Mouse (Mus musculus) hindbrain, embryonic 16.5 days (tissue): ENCODE measurements around the gene Cebpzos. TPM values are rescaled to one million over a fixed set of nuclear protein-coding genes. Genes with fewer than 3 reads are reported as not detected.

ENCODE experiments used
- ATAC-seq: fragments of 200-750 bp; cut with Nextera tagmentation; 2 replicates; pipeline ENCODE4 v1.8.0; 2017; ENCODE audit warnings: moderate TSS enrichment, moderate library complexity
- H3K27ac ChIP-seq: fragments of 300-500 bp; sonication (generic); 2 replicates; pipeline ENCODE4 v1.5.1; 2014; ENCODE audit warnings: low read depth, mild to moderate bottlenecking, control low read depth, low read length, moderate library complexity
- H3K27me3 ChIP-seq: fragments of 300-500 bp; sonication (generic); replicated peaks from 2 replicates; pipeline ENCODE4 v1.6.1; 2014; ENCODE audit warnings: low read length; ENCODE audit not compliant: control insufficient read depth, insufficient read depth
- H3K36me3 ChIP-seq: fragments of 300-500 bp; sonication (generic); 2 replicates; pipeline ENCODE4 v1.6.1; 2014; ENCODE audit warnings: mild to moderate bottlenecking, low read length, moderate library complexity, mixed read lengths; ENCODE audit not compliant: control insufficient read depth, insufficient read depth
- H3K4me1 ChIP-seq: fragments of 300-500 bp; sonication (generic); 2 replicates; pipeline ENCODE4 v1.6.1; 2014; ENCODE audit warnings: low read depth, low read length; ENCODE audit not compliant: control insufficient read depth, insufficient read depth
- H3K4me2 ChIP-seq: fragments of 300-500 bp; sonication (generic); 2 replicates; pipeline ENCODE4 v1.6.1; 2014; ENCODE audit warnings: mild to moderate bottlenecking, low read length, control low read depth, moderate library complexity
- H3K4me3 ChIP-seq: fragments of 300-500 bp; sonication (generic); 2 replicates; pipeline ENCODE4 v1.5.1; 2014; ENCODE audit warnings: mild to moderate bottlenecking, low read length, control low read depth, moderate library complexity
- H3K9ac ChIP-seq: fragments of 300-500 bp; sonication (generic); 2 replicates; pipeline ENCODE4 v1.6.1; 2014; ENCODE audit warnings: low read depth, mild to moderate bottlenecking, control low read depth, low read length, moderate library complexity
- H3K9me3 ChIP-seq: fragments of 300-500 bp; sonication (generic); 2 replicates; pipeline ENCODE4 v1.6.1; 2014; ENCODE audit warnings: mild to moderate bottlenecking, low read length, moderate library complexity; ENCODE audit not compliant: control insufficient read depth
- WGBS: fragments of 180-500 bp; shearing (Covaris S2); extraction: QIAGEN DNeasy Blood & Tissue Kit; methylation state at CpG from one replicate; pipeline ENCODE4 v1.1.7; 2014; 5-methylcytosine and 5-hydroxymethylcytosine counted together
- polyA plus RNA-seq: library from polyadenylated mRNA; unstranded; fragments of >200 nt; fragmentation: Nextera tagmentation; extraction: Ambion mirVana; gene quantifications from 2 replicates; pipeline ENCODE4 v1.2.1, GENCODE M21; 2015

The Cebpzos gene
- polyA plus RNA-seq, 1 experiment from 2014 or later, result 127 TPM

- H3K36me3 ChIP-seq, result peaks cover 29% of the 10 kb centered on the region
- H3K27ac ChIP-seq, result no peak overlapping the region
- peaks cover 13% of the 10 kb centered on the region for H3K4me1 ChIP-seq
- H3K27me3 ChIP-seq, result no peaks in the 10 kb centered on the region
- WGBS, result 89% methylated on average over 2 of the region's 2 CpGs
- peak overlapping the region; percentile 94 for H3K4me3 ChIP-seq
- no peak overlapping the region; the same call in 1 of the 2 replicates for H3K9ac ChIP-seq
- no peak for ATAC-seq
- peak overlapping the region; percentile 87 for H3K4me2 ChIP-seq
- no peaks in the 10 kb centered on the region for H3K9me3 ChIP-seq
Measured at GRCm38 (mm10) chr17:78935857-78936256, 19.6 kb downstream of the Cebpzos start.

- H3K9ac ChIP-seq, result peak within 1 kb of the TSS; percentile 86
- peak within 1 kb of the TSS; percentile 71 for H3K27ac ChIP-seq
- H3K4me3 ChIP-seq, result peak within 1 kb of the TSS; percentile 94
- H3K9me3 ChIP-seq, result no peaks in the 10 kb centered on the region
- peaks cover 13% of the 10 kb centered on the region for H3K4me1 ChIP-seq
- H3K27me3 ChIP-seq, result no peaks in the 10 kb centered on the region
- ATAC-seq, result peak; percentile 100
- WGBS, result 0% methylated on average over 45 of the region's 45 CpGs
- peaks cover 24% of the 10 kb centered on the region for H3K36me3 ChIP-seq
- H3K4me2 ChIP-seq, result peak within 1 kb of the TSS; percentile 87
Measured at GRCm38 (mm10) chr17:78936466-78937228, 20.3 kb downstream of the Cebpzos start, which contains the start of the genes Cebpz and Ndufaf7. Gene Cebpz (minus strand): TSS chr17:78937066. Gene Ndufaf7 (plus strand): TSS chr17:78937136.

GRCm38 (mm10) chr17:78937229-78937853 is 21.0 kb downstream of the Cebpzos start:
- peaks cover 13% of the 10 kb centered on the region for H3K4me1 ChIP-seq
- H3K9me3 ChIP-seq, result no peaks in the 10 kb centered on the region
- WGBS, result 8% methylated on average over 26 of the region's 26 CpGs
- peak; percentile 26 for ATAC-seq
- peak overlapping the region; percentile 86 for H3K9ac ChIP-seq
- H3K4me2 ChIP-seq, result peak overlapping the region; percentile 85
- H3K36me3 ChIP-seq, result peaks cover 28% of the 10 kb centered on the region
- H3K27me3 ChIP-seq, result no peaks in the 10 kb centered on the region
- H3K4me3 ChIP-seq, result peak overlapping the region; percentile 94
- H3K27ac ChIP-seq, result peak overlapping the region; percentile 71

- no peak overlapping the region for H3K4me3 ChIP-seq
- H3K4me1 ChIP-seq, result peaks cover 9% of the 10 kb centered on the region
- no peak overlapping the region for H3K9ac ChIP-seq
- peaks cover 23% of the 10 kb centered on the region for H3K36me3 ChIP-seq
- 92% methylated on average over 4 of the region's 4 CpGs for WGBS
- no peak overlapping the region for H3K27ac ChIP-seq
- no peaks in the 10 kb centered on the region for H3K27me3 ChIP-seq
- no peak for ATAC-seq
- H3K4me2 ChIP-seq, result no peak overlapping the region
- no peaks in the 10 kb centered on the region for H3K9me3 ChIP-seq
Measured at GRCm38 (mm10) chr17:78938927-78939326, 22.6 kb downstream of the Cebpzos start.

GRCm38 (mm10) chr17:78942579-78942978 is 26.3 kb downstream of the Cebpzos start:
- Histone ChIP-seq H3K36me3 (peaks cover 18% of the 10 kb centered on the region), H3K9me3 (no peaks in the 10 kb centered on the region), H3K9ac (no peak overlapping the region), H3K4me2 (no peak overlapping the region), H3K4me3 (no peak overlapping the region), H3K27me3 (no peaks in the 10 kb centered on the region), H3K4me1 (peaks cover 4% of the 10 kb centered on the region), H3K27ac (no peak overlapping the region)
- no peak for ATAC-seq
- WGBS, result 58% methylated on average over 11 of the region's 11 CpGs

- Histone ChIP-seq H3K36me3 (peaks cover 16% of the 10 kb centered on the region), H3K9me3 (no peaks in the 10 kb centered on the region), H3K4me2 (no peak overlapping the region), H3K9ac (no peak overlapping the region), H3K27ac (no peak overlapping the region), H3K4me1 (no peaks in the 10 kb centered on the region), H3K4me3 (no peak overlapping the region), H3K27me3 (no peaks in the 10 kb centered on the region)
- no peak for ATAC-seq
- WGBS, result 93% methylated on average over 5 of the region's 5 CpGs
Measured at GRCm38 (mm10) chr17:78951225-78951624, 34.9 kb downstream of the Cebpzos start.

- Histone ChIP-seq H3K36me3 (peaks cover 14% of the 10 kb centered on the region), H3K27ac (no peak overlapping the region), H3K4me1 (no peaks in the 10 kb centered on the region), H3K4me2 (no peak overlapping the region), H3K9ac (no peak overlapping the region), H3K9me3 (no peaks in the 10 kb centered on the region), H3K4me3 (no peak overlapping the region), H3K27me3 (no peaks in the 10 kb centered on the region)
- 95% methylated on average over 5 of the region's 5 CpGs for WGBS
- no peak for ATAC-seq
Measured at GRCm38 (mm10) chr17:78952070-78952469, 35.8 kb downstream of the Cebpzos start.

- peaks cover 10% of the 10 kb centered on the region for H3K36me3 ChIP-seq
Measured at GRCm38 (mm10) chr17:78953240-78953639, 36.9 kb downstream of the Cebpzos start.

GRCm38 (mm10) chr17:78959473-78959872 is 43.2 kb downstream of the Cebpzos start:
- H3K4me1 ChIP-seq, result no peaks in the 10 kb centered on the region
- no peak for ATAC-seq
- no peak overlapping the region for H3K4me3 ChIP-seq
- no peaks in the 10 kb centered on the region for H3K9me3 ChIP-seq
- H3K9ac ChIP-seq, result no peak overlapping the region
- peaks cover 5% of the 10 kb centered on the region; the same call in 1 of the 2 replicates for H3K36me3 ChIP-seq
- H3K4me2 ChIP-seq, result no peak overlapping the region
- H3K27me3 ChIP-seq, result no peaks in the 10 kb centered on the region
- H3K27ac ChIP-seq, result no peak overlapping the region
- 88% methylated on average over 6 of the region's 6 CpGs for WGBS

More at GRCm38 (mm10) chr17:78953240-78953639, 36.9 kb downstream of the Cebpzos start:
- Histone ChIP-seq H3K9me3 (no peaks in the 10 kb centered on the region), H3K4me3 (no peak overlapping the region), H3K4me1 (no peaks in the 10 kb centered on the region), H3K4me2 (no peak overlapping the region), H3K27ac (no peak overlapping the region), H3K9ac (no peak overlapping the region), H3K27me3 (no peaks in the 10 kb centered on the region)
- no peak for ATAC-seq
- WGBS, result 95% methylated on average over 8 of the region's 8 CpGs
